Mouse (Mus musculus) hindbrain, embryonic 10.5 days (tissue): Measurements from ENCODE around the gene Slc29a1. TPM values are rescaled to one million over a fixed set of nuclear protein-coding genes. Genes with fewer than 3 reads are reported as not detected.
A peak's percentile ranks its signal among the peaks of the same experiment; 100 is the strongest.

Experiments used
- DNase-seq: peaks from one replicate; pipeline ENCODE4 v3.0.0-alpha.2; 2017; ENCODE audit warnings: low spot score
- H3K27ac ChIP-seq: fragments of 300-500 bp; sonication (generic); 2 replicates; pipeline ENCODE4 v1.5.1; 2016; ENCODE audit warnings: mild to moderate bottlenecking, moderate library complexity
- H3K27me3 ChIP-seq: fragments of 300-500 bp; sonication (generic); 2 replicates; pipeline ENCODE4 v1.6.1; 2016; ENCODE audit warnings: mild to moderate bottlenecking; ENCODE audit not compliant: poor library complexity, insufficient read depth, severe bottlenecking
- H3K36me3 ChIP-seq: fragments of 300-500 bp; sonication (generic); 2 replicates; pipeline ENCODE4 v1.6.1; 2016; ENCODE audit warnings: mild to moderate bottlenecking, moderate library complexity
- H3K4me1 ChIP-seq: fragments of 300-500 bp; sonication (generic); replicated peaks from 2 replicates; pipeline ENCODE4 v1.6.1; 2016; ENCODE audit warnings: mild to moderate bottlenecking
- H3K4me3 ChIP-seq: fragments of 300-500 bp; sonication (generic); 2 replicates; pipeline ENCODE4 v1.5.1; 2016; ENCODE audit warnings: mild to moderate bottlenecking, moderate library complexity
- H3K9me3 ChIP-seq: fragments of 300-500 bp; sonication (generic); 2 replicates; pipeline ENCODE4 v1.6.1; 2016; ENCODE audit warnings: mild to moderate bottlenecking, moderate library complexity
- WGBS: fragments of 180-500 bp; shearing (Covaris S2); methylation state at CpG from one replicate; pipeline ENCODE4 v1.1.7; 2016; 5-methylcytosine and 5-hydroxymethylcytosine counted together
- polyA plus RNA-seq: library from polyadenylated mRNA; unstranded; fragments of >200 nt; fragmentation: Nextera tagmentation; extraction: Ambion mirVana; gene quantifications from 2 replicates; pipeline ENCODE4 v1.2.1, GENCODE M21; 2016

Gene Slc29a1
- polyA plus RNA-seq, 1 experiment from 2014 or later = 60.4 TPM

DNA sequence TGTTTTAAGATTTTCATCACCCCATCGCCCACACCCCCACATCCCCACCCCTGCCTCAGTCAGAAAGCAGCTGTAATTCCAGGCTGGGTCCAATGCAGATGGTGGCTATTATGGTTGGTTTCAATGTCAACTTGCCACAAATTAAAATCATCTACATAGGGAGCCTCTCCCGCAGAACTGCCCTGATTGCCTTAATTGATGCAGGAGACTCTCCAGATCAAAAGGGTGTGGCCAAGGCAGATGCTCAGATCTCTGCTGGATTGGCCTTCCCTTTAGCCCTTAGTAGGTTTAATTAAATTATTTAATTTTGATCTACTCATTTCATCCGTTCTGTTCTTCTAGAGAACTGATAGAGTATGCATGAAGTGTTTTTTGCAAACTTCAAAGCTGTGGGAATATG, 3.6 kb upstream of the Slc29a1 start:
- Histone ChIP-seq H3K27me3 (peaks cover 55% of the 10 kb centered on the region), H3K4me1 (peaks cover 42% of the 10 kb centered on the region)

DNA sequence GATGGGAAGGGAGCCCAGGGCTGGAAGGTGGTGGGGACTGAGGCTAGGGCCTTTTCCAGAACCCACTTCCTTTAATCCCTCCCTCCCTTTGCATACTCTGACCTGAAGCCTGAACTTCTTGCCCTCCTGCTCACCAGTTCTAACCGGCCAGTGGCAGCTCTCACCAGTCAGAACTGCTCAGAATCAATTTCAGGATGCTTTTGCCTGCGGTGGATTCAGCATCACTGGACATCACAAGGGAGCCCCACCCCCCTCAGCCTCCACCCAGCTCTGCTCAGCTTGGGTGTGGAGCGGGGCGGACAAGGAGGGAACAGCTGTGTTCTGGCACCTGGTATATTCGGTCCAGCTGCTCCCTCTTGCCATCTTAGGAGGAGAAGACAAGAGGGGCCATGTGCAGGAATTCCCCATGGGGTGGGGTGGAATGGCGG, 2.5 kb upstream of the Slc29a1 start, which contains the start of gene Mymx:
Gene Mymx (minus strand): TSS at position 226 of the 428 bp plus-strand sequence.
- Histone ChIP-seq H3K27ac (peak within 1 kb of the TSS; percentile 85), H3K4me1 (peaks cover 53% of the 10 kb centered on the region), H3K9me3 (no peaks in the 10 kb centered on the region), H3K4me3 (peak within 1 kb of the TSS; percentile 29), H3K27me3 (peaks cover 65% of the 10 kb centered on the region), H3K36me3 (no peaks in the 10 kb centered on the region)
- peak; percentile 72 for DNase-seq
- 30% methylated on average over 6 of the region's 6 CpGs for WGBS

More for the DNA sequence above, 3.6 kb upstream of the Slc29a1 start:
- no peak overlapping the region for H3K4me3 ChIP-seq
- no peaks in the 10 kb centered on the region for H3K36me3 ChIP-seq
- DNase-seq = no peak
- no peaks in the 10 kb centered on the region for H3K9me3 ChIP-seq
- 87% methylated on average over 3 of the region's 3 CpGs for WGBS
- H3K27ac ChIP-seq = no peak overlapping the region

DNA sequence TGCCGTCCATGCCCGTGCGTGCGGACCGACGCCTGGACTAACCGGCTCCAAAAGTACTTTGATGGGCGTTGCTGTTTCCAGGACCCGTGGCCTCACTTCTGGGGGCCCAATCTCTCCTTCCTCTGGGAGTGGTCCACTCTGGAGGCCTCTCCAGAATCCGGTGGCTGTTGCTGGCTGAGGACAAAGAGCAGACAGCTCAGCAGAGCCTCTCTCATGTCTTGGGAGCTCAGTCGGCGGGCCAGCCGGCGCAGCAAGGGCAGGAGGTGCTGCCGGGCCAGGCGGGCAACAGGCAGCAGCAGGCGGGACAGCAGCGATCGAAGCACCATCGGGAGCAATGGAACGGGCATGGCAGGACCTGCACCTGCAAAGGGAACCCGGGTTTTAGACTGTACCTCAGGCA, 1.9 kb upstream of the Slc29a1 start:
- peak overlapping the region; percentile 29 for H3K4me3 ChIP-seq
- peak overlapping the region; percentile 85 for H3K27ac ChIP-seq
- peaks cover 71% of the 10 kb centered on the region for H3K27me3 ChIP-seq
- no peaks in the 10 kb centered on the region for H3K9me3 ChIP-seq
- WGBS = 9% methylated on average over 22 of the region's 22 CpGs
- H3K36me3 ChIP-seq = no peaks in the 10 kb centered on the region
- H3K4me1 ChIP-seq = peaks cover 58% of the 10 kb centered on the region
- DNase-seq = peak; percentile 46

DNA sequence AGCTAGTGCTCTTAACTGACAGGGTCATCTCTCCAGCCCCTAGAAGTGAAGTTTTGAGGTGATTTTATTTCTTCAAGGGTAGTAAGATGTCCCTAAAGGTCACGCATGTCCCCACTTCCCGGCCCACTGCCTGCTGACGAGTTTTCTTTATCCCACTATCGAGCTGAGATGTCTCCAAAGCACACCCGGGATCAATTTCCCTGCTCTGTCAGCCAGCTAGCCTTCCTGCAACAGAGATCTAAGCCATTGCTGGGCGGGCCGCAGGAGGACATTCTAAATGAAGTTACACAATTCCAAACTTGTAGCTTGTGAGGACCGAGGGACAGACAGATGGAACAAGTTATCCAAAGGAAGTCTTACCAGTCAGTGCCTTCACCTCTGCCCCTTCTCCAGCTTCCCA, 861 bp upstream of the Slc29a1 start:
- 40% methylated on average over 8 of the region's 8 CpGs for WGBS
- Histone ChIP-seq H3K4me3 (peak overlapping the region; percentile 57; the same call in 1 of the 2 replicates), H3K9me3 (no peaks in the 10 kb centered on the region), H3K4me1 (peaks cover 69% of the 10 kb centered on the region), H3K27me3 (peaks cover 81% of the 10 kb centered on the region), H3K27ac (0 out of 2 replicates have a peak overlapping the region, but pooled peaks have one; percentile 85), H3K36me3 (no peaks in the 10 kb centered on the region)
- peak; percentile 34 for DNase-seq

DNA sequence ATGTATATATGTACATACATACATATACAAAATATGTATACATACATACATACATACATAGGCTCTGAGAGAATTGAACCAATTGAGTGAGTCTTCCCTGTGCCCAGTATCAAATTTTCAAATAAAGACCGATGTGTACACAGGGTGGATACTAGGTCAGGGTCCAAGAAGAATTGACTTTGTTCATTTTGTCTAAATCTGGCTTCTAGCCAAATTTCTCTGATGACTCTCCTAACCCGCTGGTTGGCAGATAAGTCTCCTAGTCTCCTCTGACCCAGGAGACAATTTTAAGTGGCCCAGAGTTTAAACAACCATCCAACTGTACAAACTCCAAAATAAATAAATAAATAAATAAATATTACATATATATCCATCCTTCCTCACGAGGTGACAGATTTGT, 515 bp downstream of the Slc29a1 start:
- H3K4me3 ChIP-seq = peak overlapping the region; percentile 57

DNA sequence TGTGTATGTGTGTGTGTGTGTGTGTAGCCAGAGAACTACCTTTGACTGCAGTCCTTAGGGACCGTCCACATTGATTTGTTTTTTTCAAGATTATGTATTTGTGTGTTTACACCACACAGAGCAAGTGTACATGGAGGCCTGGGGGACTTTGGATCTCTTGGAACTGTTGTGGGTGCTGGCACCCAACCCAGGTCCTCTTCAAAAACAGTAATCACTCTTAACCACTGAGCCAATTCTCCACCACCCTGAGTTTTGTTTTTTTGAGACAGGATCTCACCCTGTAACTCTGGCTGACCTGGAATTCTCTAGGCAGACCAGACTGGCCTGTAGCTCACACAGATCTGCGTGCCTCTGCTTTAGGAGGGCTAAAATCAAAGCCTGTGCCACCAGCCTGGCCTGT, 1.0 kb downstream of the Slc29a1 start:
- Histone ChIP-seq H3K4me1 (peaks cover 88% of the 10 kb centered on the region), H3K27me3 (peaks cover 93% of the 10 kb centered on the region), H3K36me3 (no peaks in the 10 kb centered on the region), H3K27ac (0 out of 2 replicates have a peak overlapping the region, but pooled peaks have one; percentile 46), H3K4me3 (no peak overlapping the region), H3K9me3 (no peaks in the 10 kb centered on the region)
- DNase-seq = no peak
- 89% methylated on average over 2 of the region's 2 CpGs for WGBS

More for the DNA sequence above, 515 bp downstream of the Slc29a1 start:
- 58% methylated on average over 3 of the region's 3 CpGs for WGBS
- no peaks in the 10 kb centered on the region for H3K36me3 ChIP-seq
- peaks cover 83% of the 10 kb centered on the region for H3K4me1 ChIP-seq
- peaks cover 93% of the 10 kb centered on the region for H3K27me3 ChIP-seq
- no peak for DNase-seq
- H3K27ac ChIP-seq = peak overlapping the region; percentile 85; the same call in 1 of the 2 replicates
- H3K9me3 ChIP-seq = no peaks in the 10 kb centered on the region

DNA sequence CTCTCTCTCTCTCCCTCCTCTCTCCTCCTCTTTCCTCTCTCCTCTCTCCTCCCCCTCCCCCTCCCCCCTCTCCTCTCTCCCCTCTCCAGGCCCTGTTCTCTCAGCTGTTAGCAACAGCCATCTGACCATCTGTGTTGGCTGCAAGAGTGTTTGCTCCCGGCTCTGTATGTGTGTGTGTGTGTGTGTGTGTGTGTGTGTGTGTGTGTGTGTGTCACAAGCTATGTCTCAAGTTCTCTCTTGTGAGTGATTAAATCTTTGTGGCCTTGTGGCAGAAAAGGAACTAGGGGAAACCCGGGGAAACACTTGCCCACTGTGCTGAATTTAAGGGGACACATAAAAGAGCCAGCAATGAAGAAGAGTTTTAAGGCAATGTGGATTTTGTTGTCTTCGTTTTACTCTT, 1.6 kb downstream of the Slc29a1 start:
- DNase-seq = peak; percentile 57
- Histone ChIP-seq H3K4me1 (peaks cover 94% of the 10 kb centered on the region), H3K36me3 (no peaks in the 10 kb centered on the region), H3K27ac (no peak overlapping the region; the same call in 1 of the 2 replicates), H3K4me3 (no peak overlapping the region), H3K27me3 (peaks cover 93% of the 10 kb centered on the region), H3K9me3 (no peaks in the 10 kb centered on the region)
- 49% methylated on average over 3 of the region's 3 CpGs for WGBS

DNA sequence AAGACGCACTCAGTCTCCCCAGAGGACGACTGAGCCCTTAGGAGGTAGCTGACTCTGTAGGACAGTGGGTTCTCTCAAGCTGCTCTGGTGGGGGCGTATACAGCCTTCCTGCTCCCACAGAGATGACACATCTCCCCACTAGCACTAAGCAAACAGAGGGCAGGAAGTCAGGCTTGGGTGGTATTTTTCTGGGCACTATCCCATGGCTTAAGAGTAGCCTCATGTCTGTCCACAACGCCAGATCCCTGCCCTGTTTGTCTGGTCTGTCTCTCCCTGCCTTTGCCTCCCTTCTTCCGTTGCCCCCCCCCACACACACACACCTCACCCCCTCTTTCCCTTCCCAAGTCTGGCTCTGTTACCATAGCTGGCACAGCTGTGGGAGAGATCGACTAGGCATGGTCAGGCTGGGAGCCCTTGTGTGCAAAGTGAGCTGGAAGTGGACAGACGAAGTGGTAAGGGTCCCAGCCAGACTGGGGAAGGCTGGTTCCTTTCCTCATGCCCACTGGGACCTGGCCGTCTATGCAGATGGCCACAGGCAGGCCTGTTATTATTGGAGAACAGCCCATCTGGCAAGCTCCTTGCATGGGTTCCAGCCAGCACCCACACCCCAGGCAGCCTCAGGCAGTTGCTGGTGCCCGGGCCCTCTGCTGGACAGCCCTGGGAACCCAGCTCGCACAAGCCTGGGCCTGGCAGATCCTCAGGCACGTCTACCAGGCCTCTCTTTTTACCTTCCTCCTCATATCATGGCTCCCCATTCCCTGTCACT, 2.6 kb downstream of the Slc29a1 start:
- H3K4me1 ChIP-seq = peaks cover 97% of the 10 kb centered on the region
- peak overlapping the region; percentile 5; the same call in 1 of the 2 replicates for H3K4me3 ChIP-seq
- H3K27me3 ChIP-seq = peaks cover 86% of the 10 kb centered on the region

DNA sequence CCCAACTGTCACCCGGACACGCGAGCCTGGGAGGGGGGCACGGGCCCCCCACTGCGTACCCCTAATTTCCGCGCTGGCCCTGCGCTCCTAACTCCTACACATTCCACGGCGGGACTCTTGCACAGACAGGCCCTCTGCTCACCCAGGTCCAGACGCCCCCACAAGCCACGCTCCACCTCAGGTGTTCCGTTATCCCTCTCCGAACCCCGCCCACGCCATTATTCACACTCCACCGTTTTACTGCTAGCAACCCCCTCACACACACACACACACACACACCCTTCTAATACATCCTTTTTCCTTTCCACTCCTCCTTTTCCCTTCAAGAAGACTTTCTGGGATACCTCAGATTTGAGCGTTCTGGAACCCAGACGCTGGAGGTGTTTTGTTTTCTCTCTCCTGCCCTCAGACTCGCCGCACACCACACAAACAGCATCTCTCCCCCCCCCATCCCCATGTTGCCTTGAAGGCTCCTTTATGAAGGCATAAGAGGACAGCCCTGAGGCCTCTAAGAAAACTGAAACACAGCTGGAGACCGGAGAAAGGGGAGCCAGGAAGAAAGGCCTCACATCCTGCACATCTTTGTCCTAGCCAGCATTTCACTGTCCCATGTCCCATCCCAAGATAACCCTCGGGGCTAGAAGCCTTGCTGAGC, 3.5 kb downstream of the Slc29a1 start:
- Histone ChIP-seq H3K36me3 (no peaks in the 10 kb centered on the region), H3K4me1 (peaks cover 97% of the 10 kb centered on the region), H3K27ac (peak overlapping the region; percentile 88), H3K27me3 (peaks cover 77% of the 10 kb centered on the region), H3K9me3 (no peaks in the 10 kb centered on the region), H3K4me3 (peak overlapping the region; percentile 69)
- WGBS = 2% methylated on average over 23 of the region's 23 CpGs
- no peak for DNase-seq

More for the DNA sequence above, 2.6 kb downstream of the Slc29a1 start:
- Histone ChIP-seq H3K36me3 (no peaks in the 10 kb centered on the region), H3K9me3 (no peaks in the 10 kb centered on the region), H3K27ac (peak overlapping the region; percentile 88)
- 22% methylated on average over 11 of the region's 11 CpGs for WGBS
- DNase-seq = peak; percentile 62

DNA sequence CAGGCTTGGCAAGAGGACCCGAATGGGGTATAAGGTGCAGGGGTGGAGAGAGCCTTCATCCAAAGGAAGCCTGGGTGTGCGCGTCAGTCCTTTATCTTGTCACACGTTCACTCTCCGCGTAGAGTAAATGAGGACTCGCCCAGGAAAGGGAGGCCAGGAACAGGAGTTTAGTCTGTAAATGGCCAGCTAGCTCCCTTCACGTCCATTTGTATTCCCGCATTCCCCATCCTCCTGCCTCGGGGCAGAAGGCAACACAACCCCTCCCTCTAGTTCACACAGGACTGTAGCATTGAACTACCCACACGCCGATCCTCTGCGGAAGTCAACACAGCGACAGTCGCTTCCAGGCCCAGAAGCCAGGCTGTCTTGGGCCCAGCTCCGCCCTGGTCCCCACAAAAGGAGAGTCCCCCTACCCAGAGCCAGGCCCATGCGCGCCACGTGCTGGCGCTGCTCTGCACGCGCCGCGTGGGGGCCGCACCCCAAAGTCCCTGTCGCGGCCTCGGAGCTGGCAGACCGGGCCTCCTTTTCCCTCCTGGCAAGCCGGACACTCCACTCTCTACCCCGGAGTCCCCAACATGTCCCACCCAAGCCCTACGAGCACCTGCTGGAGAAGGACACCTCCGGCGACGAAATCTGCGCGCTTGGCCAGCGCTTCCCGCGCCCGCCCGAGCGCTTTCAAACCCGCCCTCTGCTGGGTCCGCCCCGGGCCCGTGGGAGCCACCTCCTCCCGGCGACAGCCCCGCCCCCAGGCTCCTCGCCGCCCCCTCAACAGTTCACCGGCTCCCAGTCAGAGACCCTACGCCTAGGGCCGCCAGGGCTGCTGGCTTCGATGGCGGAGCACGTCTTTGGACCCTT, 4.3 kb downstream of the Slc29a1 start:
- H3K27ac ChIP-seq = peak overlapping the region; percentile 88
- H3K27me3 ChIP-seq = peaks cover 69% of the 10 kb centered on the region
- peaks cover 93% of the 10 kb centered on the region for H3K4me1 ChIP-seq
- H3K9me3 ChIP-seq = no peaks in the 10 kb centered on the region
- peak; percentile 76 for DNase-seq
- 2% methylated on average over 58 of the region's 58 CpGs for WGBS
- no peaks in the 10 kb centered on the region for H3K36me3 ChIP-seq
- H3K4me3 ChIP-seq = peak overlapping the region; percentile 69

DNA sequence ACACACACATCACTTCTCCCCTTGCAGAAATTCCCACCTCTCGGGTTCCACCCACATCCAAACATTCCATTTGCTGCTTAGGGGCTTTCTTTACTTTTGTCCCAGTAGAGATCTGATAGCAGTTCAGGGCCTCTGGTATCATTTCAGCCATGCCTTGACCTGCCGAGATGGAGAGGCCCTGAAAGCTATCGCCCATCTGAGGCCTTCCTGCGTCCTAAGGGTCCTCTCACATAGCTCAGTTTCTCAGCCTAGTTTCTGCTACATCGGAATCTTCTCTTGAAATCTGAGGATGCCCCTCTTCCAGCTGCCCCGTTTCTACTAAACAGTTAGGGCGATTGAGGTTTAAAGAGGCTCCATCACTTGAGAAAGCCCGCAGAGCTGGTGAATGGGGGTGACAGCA, 5.2 kb downstream of the Slc29a1 start:
- H3K36me3 ChIP-seq = peaks cover 8% of the 10 kb centered on the region; the same call in 1 of the 2 replicates
- no peaks in the 10 kb centered on the region for H3K9me3 ChIP-seq
- 39% methylated on average over 8 of the region's 8 CpGs for WGBS
- peaks cover 84% of the 10 kb centered on the region for H3K4me1 ChIP-seq
- H3K4me3 ChIP-seq = peak overlapping the region; percentile 69
- H3K27me3 ChIP-seq = peaks cover 60% of the 10 kb centered on the region
- H3K27ac ChIP-seq = peak overlapping the region; percentile 88; the same call in 1 of the 2 replicates
- DNase-seq = no peak

DNA sequence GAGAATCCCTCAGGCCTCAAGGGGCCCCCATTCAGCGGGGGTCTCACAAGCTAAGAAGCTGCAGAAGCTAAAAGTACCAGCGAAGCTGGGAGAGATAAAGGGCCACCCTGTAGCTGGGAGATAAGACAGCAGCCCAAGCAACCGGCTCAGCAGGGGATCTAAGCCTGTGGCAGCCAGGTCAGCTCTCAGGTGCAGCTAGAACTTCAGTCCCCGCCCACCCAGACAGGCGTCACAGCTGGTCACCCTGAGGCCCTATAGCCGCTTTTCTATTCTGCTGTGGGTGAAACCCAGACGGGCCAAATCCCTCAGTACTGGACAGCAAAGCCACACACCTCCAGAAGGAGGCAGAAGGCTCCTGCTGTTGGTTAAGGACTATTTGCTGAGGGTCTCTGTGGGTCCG, 5.9 kb downstream of the Slc29a1 start:
- DNase-seq = no peak
- Histone ChIP-seq H3K4me3 (peak overlapping the region; percentile 69), H3K9me3 (no peaks in the 10 kb centered on the region), H3K27ac (peak overlapping the region; percentile 60), H3K4me1 (peaks cover 77% of the 10 kb centered on the region), H3K36me3 (peaks cover 15% of the 10 kb centered on the region), H3K27me3 (peaks cover 58% of the 10 kb centered on the region)
- WGBS = 19% methylated on average over 8 of the region's 8 CpGs
